Mouse (Mus musculus) erythroblast, embryonic 14.5 days (primary cell): ENCODE data around the gene Mctp1.

ENCODE experiments used
- GATA1 ChIP-seq: IDR thresholded peaks from 2 replicates; pipeline ENCODE4 v1.6.1; 2012; ENCODE audit warnings: low read length, inconsistent platforms, mixed read lengths
- TAL1 ChIP-seq: IDR thresholded peaks from 3 replicates; pipeline ENCODE4 v1.6.1; 2012; ENCODE audit warnings: low read length, inconsistent platforms, mixed read lengths

GRCm38 (mm10) chr13:76801126-76801632 is 416.8 kb downstream of the Mctp1 start:
- TF ChIP-seq GATA1 (no peak), TAL1 (no peak)
